Mouse (Mus musculus) heart, postnatal 36 days (tissue): Measurements from ENCODE around the gene Gm20388. TPM values are rescaled to one million over a fixed set of nuclear protein-coding genes. Genes with fewer than 3 reads are reported as not detected.
"Not testable (repeated sequence)": the region's sequence is repeated elsewhere in the genome, so short reads cannot be mapped to it uniquely, and the experiment has no call there.

Source experiments
- DNase-seq, 2 experiments: peaks; one replicate each; pipeline ENCODE4 v3.0.0; 2021 to 2022
- intact Hi-C: fragments of 180-260 bp; cut with DNase I; formaldehyde crosslinking; loops from one replicate; pipeline ENCODE4 v1.15.1; 2025
- total RNA-seq, 2 experiments: library from RNA; stranded (reverse); gene quantifications; 2 replicates each; pipeline ENCODE4 v1.2.3; 2021

Gm20388 gene
- total RNA-seq, 2 experiments from 2014 or later, result 3.5 to 4.9 TPM

GRCm38 (mm10) chr8:123020084-123020483, 3109.4 kb downstream of the Gm20388 start:
- no peak for DNase-seq
- intact Hi-C loops, result no loop called here

GRCm38 (mm10) chr8:123020859-123021258, 3110.2 kb downstream of the Gm20388 start:
- intact Hi-C loops, result no loop called here
- no peak for DNase-seq

GRCm38 (mm10) chr8:123021259-123021658, 3110.6 kb downstream of the Gm20388 start:
- DNase-seq, result no peak
- intact Hi-C loops, result no loop called here

GRCm38 (mm10) chr8:123022727-123023126, 3112.1 kb downstream of the Gm20388 start:
- intact Hi-C loops, result no loop called here
- DNase-seq, result no peak

GRCm38 (mm10) chr8:123024226-123024625, 3113.6 kb downstream of the Gm20388 start:
- intact Hi-C loops, result no loop called here
- no peak for DNase-seq

- intact Hi-C loops, result no loop called here
- DNase-seq, result no peak
Measured at GRCm38 (mm10) chr8:123025951-123026351, 3115.3 kb downstream of the Gm20388 start.

GRCm38 (mm10) chr8:123027786-123028185, 3117.1 kb downstream of the Gm20388 start:
- intact Hi-C loops, result no loop called here

GRCm38 (mm10) chr8:123030091-123030490, 3119.4 kb downstream of the Gm20388 start:
- intact Hi-C loops, DNase-seq: not testable (repeated sequence)

More at GRCm38 (mm10) chr8:123027786-123028185, 3117.1 kb downstream of the Gm20388 start:
- DNase-seq, result no peak

GRCm38 (mm10) chr8:123031321-123031978, 3120.8 kb downstream of the Gm20388 start:
- no peak for DNase-seq
- intact Hi-C loops, result no loop called here

GRCm38 (mm10) chr8:123032730-123033129, 3122.1 kb downstream of the Gm20388 start:
- DNase-seq, result no peak
- intact Hi-C loops, result no loop called here

- intact Hi-C loops, result no loop called here
- no peak for DNase-seq
Measured at GRCm38 (mm10) chr8:123033431-123033830, 3122.8 kb downstream of the Gm20388 start.

GRCm38 (mm10) chr8:123034171-123034570, 3123.5 kb downstream of the Gm20388 start:
- no peak for DNase-seq
- intact Hi-C loops, result no loop called here

GRCm38 (mm10) chr8:123036956-123037355, 3126.3 kb downstream of the Gm20388 start:
- no peak for DNase-seq
- intact Hi-C loops, result loop anchor here (1.0 kb wide), 1 partner anchor 55 kb away; no protein-coding TSS in a partner anchor

- intact Hi-C loops, result no loop called here
Measured at GRCm38 (mm10) chr8:123037487-123037886, 3126.8 kb downstream of the Gm20388 start.

GRCm38 (mm10) chr8:123038351-123038750, 3127.7 kb downstream of the Gm20388 start:
- intact Hi-C loops, result no loop called here
- no peak for DNase-seq

More at GRCm38 (mm10) chr8:123037487-123037886, 3126.8 kb downstream of the Gm20388 start:
- no peak for DNase-seq

- intact Hi-C loops, result no loop called here
Measured at GRCm38 (mm10) chr8:123039376-123040109, 3128.9 kb downstream of the Gm20388 start.

GRCm38 (mm10) chr8:123040110-123040650, 3129.5 kb downstream of the Gm20388 start:
- no peak for DNase-seq
- intact Hi-C loops, result no loop called here

More at GRCm38 (mm10) chr8:123039376-123040109, 3128.9 kb downstream of the Gm20388 start:
- DNase-seq, result no peak

- DNase-seq, result peak; percentile 59 to 76
- intact Hi-C loops, result no loop called here
Measured at GRCm38 (mm10) chr8:123041008-123041773, 3130.6 kb downstream of the Gm20388 start.

- intact Hi-C loops, result loop anchor here (1.0 to 2.0 kb wide), 3 partner anchors 23 to 135 kb away; partner anchors contain the start of gene Rpl13
- DNase-seq, result no peak
Measured at GRCm38 (mm10) chr8:123041774-123042105, 3131.1 kb downstream of the Gm20388 start.

GRCm38 (mm10) chr8:123042158-123042973, 3131.7 kb downstream of the Gm20388 start, which contains the start of gene Ankrd11:
TSS of gene Ankrd11 (minus strand) at chr8:123042277.
- intact Hi-C loops, result loop anchor here (1.0 to 2.0 kb wide), 3 partner anchors 22 to 136 kb away; partner anchors contain the start of gene Rpl13
- peak; percentile 99 for DNase-seq
